Comparison of ENCODE assay signal across 27 mouse cellular contexts in genomic region chr4:12353337-12353856, GRCm38 (mm10).
DNase-seq lines count a peak whose midpoint lies in the region; ATAC-seq and TF ChIP-seq lines count a peak whose summit lies in the region.
"Had no signal": no experiment of that assay in that cellular context is flagged by ENCODE, and none has a peak within 500 bp of the region (broad histone marks: within the 10 kb centered on the region; RNA-seq: fewer than 3 reads in every experiment).

No protein-coding gene starts in this region.

- no peaks in the 10 kb centered on the region for H3K4me1 ChIP-seq in forebrain, postnatal 0 days (ENCODE audit: insufficient read depth)
- peaks cover 6% of the 10 kb centered on the region for H3K4me1 ChIP-seq in forebrain, embryonic 10.5 days
- no peaks in the 10 kb centered on the region for H3K4me1 ChIP-seq in midbrain, postnatal 0 days (ENCODE audit: insufficient read depth, low read length)
- no peaks in the 10 kb centered on the region for H3K4me1 ChIP-seq in midbrain, embryonic 16.5 days (ENCODE audit: control insufficient read depth, insufficient read depth, low read length)
- H3K4me1 ChIP-seq: embryonic facial prominence, embryonic 12.5 days; embryonic facial prominence, embryonic 15.5 days; heart, embryonic 10.5 days; heart, embryonic 13.5 days had no signal

- DNase-seq in forebrain, postnatal 0 days: peak; percentile 32
- no peak for DNase-seq in forebrain, embryonic 10.5 days (ENCODE audit: extremely low spot score, low spot score)
- peak; percentile 3 for DNase-seq in midbrain, postnatal 0 days (ENCODE audit: low spot score)
- DNase-seq in telencephalon, adult 2 months (ENCODE audit: low read depth, low spot score): peak; percentile 43
- DNase-seq in urinary bladder, postnatal 10 days (ENCODE audit: low spot score): no peak
- DNase-seq: adrenal gland, adult 8-10 months; adrenal gland, postnatal 25 days; cerebellum, adult 11 months; cerebellum, adult 2 months; cerebellum, adult 9-11 months; cerebellum, postnatal 25 days; gastrocnemius, postnatal 10 days; gastrocnemius, postnatal 36 days; heart, adult 2 months; heart, postnatal 14 days; heart, postnatal 4 days had no signal

- no peak overlapping the region for H3K4me2 ChIP-seq in forebrain, postnatal 0 days (ENCODE audit: low read depth)
- no peak overlapping the region for H3K4me2 ChIP-seq in midbrain, postnatal 0 days (ENCODE audit: low read depth, low read length, poor library complexity, severe bottlenecking)
- no peak overlapping the region for H3K4me2 ChIP-seq in midbrain, embryonic 16.5 days (ENCODE audit: low read length)
- H3K4me2 ChIP-seq: embryonic facial prominence, embryonic 12.5 days; embryonic facial prominence, embryonic 15.5 days; forebrain, embryonic 15.5 days; heart, embryonic 13.5 days; hindbrain, embryonic 14.5 days had no signal

- no peak overlapping the region for H3K4me3 ChIP-seq in forebrain, postnatal 0 days (ENCODE audit: low read depth, low read length)
- H3K4me3 ChIP-seq in forebrain, embryonic 10.5 days: no peak overlapping the region
- no peak overlapping the region for H3K4me3 ChIP-seq in midbrain, postnatal 0 days (ENCODE audit: low read depth, low read length)
- no peak overlapping the region for H3K4me3 ChIP-seq in midbrain, embryonic 16.5 days (ENCODE audit: low read depth, low read length)
- H3K4me3 ChIP-seq: embryonic facial prominence, embryonic 12.5 days; embryonic facial prominence, embryonic 15.5 days; forebrain, embryonic 15.5 days; heart, adult 2 months; heart, embryonic 10.5 days; heart, embryonic 13.5 days had no signal

- no peak for TF ChIP-seq CTCF in forebrain, postnatal 0 days (IDR thresholded peaks at IDR 0.05; ENCODE audit: low read depth)
- TF ChIP-seq CTCF in midbrain, postnatal 0 days (IDR thresholded peaks at IDR 0.05): no peak

- ATAC-seq in forebrain, postnatal 0 days: peak; percentile 54; the same call in 1 of the 2 replicates
- no peak for ATAC-seq in midbrain, postnatal 0 days (ENCODE audit: low FRiP score)
- no peak for ATAC-seq in midbrain, embryonic 16.5 days
- ATAC-seq: CD4-positive, CD25-positive, alpha-beta regulatory T cell, adult 4 months; forebrain, embryonic 15.5 days; hindbrain, postnatal 0 days; inflammation-experienced regulatory T-cells, adult 6 months; intestine, embryonic 16.5 days had no signal

- H3K27me3 ChIP-seq in forebrain, postnatal 0 days (ENCODE audit: insufficient read depth, low read length): no peaks in the 10 kb centered on the region
- H3K27me3 ChIP-seq in forebrain, embryonic 10.5 days (ENCODE audit: poor library complexity, severe bottlenecking): no peaks in the 10 kb centered on the region
- H3K27me3 ChIP-seq in midbrain, postnatal 0 days (ENCODE audit: insufficient read depth, low read length): no peaks in the 10 kb centered on the region
- H3K27me3 ChIP-seq in midbrain, embryonic 16.5 days (ENCODE audit: control insufficient read depth, insufficient read depth, low read depth, low read length): no peaks in the 10 kb centered on the region
- H3K27me3 ChIP-seq: embryonic facial prominence, embryonic 12.5 days; embryonic facial prominence, embryonic 15.5 days; forebrain, embryonic 15.5 days; heart, embryonic 13.5 days had no signal

- H3K36me3 ChIP-seq in forebrain, postnatal 0 days (ENCODE audit: insufficient read depth): no peaks in the 10 kb centered on the region
- no peaks in the 10 kb centered on the region for H3K36me3 ChIP-seq in forebrain, embryonic 10.5 days (replicated peaks)
- H3K36me3 ChIP-seq in midbrain, postnatal 0 days (ENCODE audit: insufficient read depth, low read length): no peaks in the 10 kb centered on the region
- H3K36me3 ChIP-seq in midbrain, embryonic 16.5 days (ENCODE audit: control insufficient read depth, insufficient read depth, low read length): no peaks in the 10 kb centered on the region
- H3K36me3 ChIP-seq: embryonic facial prominence, embryonic 12.5 days; embryonic facial prominence, embryonic 15.5 days; forebrain, embryonic 15.5 days; heart, embryonic 10.5 days; heart, embryonic 13.5 days had no signal

- no peak overlapping the region for H3K9ac ChIP-seq in forebrain, postnatal 0 days
- H3K9ac ChIP-seq in midbrain, postnatal 0 days (replicated peaks; ENCODE audit: low read length, poor library complexity, severe bottlenecking): no peak overlapping the region
- no peak overlapping the region for H3K9ac ChIP-seq in midbrain, embryonic 16.5 days (ENCODE audit: low read depth, low read length)
- H3K9ac ChIP-seq: embryonic facial prominence, embryonic 12.5 days; embryonic facial prominence, embryonic 15.5 days; forebrain, embryonic 15.5 days; heart, embryonic 13.5 days; hindbrain, embryonic 14.5 days had no signal

- no peaks in the 10 kb centered on the region for H3K9me3 ChIP-seq in forebrain, postnatal 0 days (ENCODE audit: low read length)
- H3K9me3 ChIP-seq in forebrain, embryonic 10.5 days: no peaks in the 10 kb centered on the region
- H3K9me3 ChIP-seq in midbrain, postnatal 0 days (ENCODE audit: low read length): no peaks in the 10 kb centered on the region
- no peaks in the 10 kb centered on the region for H3K9me3 ChIP-seq in midbrain, embryonic 16.5 days (replicated peaks; ENCODE audit: control insufficient read depth, low read length, poor library complexity, severe bottlenecking)
- H3K9me3 ChIP-seq: embryonic facial prominence, embryonic 12.5 days; embryonic facial prominence, embryonic 15.5 days; forebrain, embryonic 15.5 days; heart, embryonic 10.5 days; heart, embryonic 13.5 days had no signal

- no peak overlapping the region for H3K27ac ChIP-seq in forebrain, postnatal 0 days (ENCODE audit: low read depth, low read length)
- no peak overlapping the region for H3K27ac ChIP-seq in forebrain, embryonic 10.5 days
- no peak overlapping the region for H3K27ac ChIP-seq in midbrain, postnatal 0 days (ENCODE audit: low read depth, low read length)
- no peak overlapping the region for H3K27ac ChIP-seq in midbrain, embryonic 16.5 days (ENCODE audit: low read length)
- H3K27ac ChIP-seq: embryonic facial prominence, embryonic 12.5 days; embryonic facial prominence, embryonic 15.5 days; forebrain, embryonic 15.5 days; heart, adult 2 months; heart, embryonic 10.5 days; heart, embryonic 13.5 days; hindbrain, embryonic 14.5 days; hindbrain, postnatal 0 days had no signal

- 34% methylated on average over 3 of the region's 3 CpGs for WGBS in forebrain, postnatal 0 days
- 87% methylated on average over 3 of the region's 3 CpGs for WGBS in forebrain, embryonic 10.5 days
- WGBS in midbrain, postnatal 0 days: 75% methylated on average over 3 of the region's 3 CpGs
- WGBS in midbrain, embryonic 16.5 days: 68% methylated on average over 3 of the region's 3 CpGs

Comparison
In these comparisons a context has a peak if more than half of its experiments do, and no peak if none do; other contexts are left out.
1. DNase-seq: peak in forebrain, postnatal 0 days (single experiment), midbrain, postnatal 0 days (single experiment) and telencephalon, adult 2 months (single experiment); none in forebrain, embryonic 10.5 days (single experiment) and urinary bladder, postnatal 10 days (single experiment).